Mouse (Mus musculus): Measurements from ENCODE around the gene Litaf.

DNA sequence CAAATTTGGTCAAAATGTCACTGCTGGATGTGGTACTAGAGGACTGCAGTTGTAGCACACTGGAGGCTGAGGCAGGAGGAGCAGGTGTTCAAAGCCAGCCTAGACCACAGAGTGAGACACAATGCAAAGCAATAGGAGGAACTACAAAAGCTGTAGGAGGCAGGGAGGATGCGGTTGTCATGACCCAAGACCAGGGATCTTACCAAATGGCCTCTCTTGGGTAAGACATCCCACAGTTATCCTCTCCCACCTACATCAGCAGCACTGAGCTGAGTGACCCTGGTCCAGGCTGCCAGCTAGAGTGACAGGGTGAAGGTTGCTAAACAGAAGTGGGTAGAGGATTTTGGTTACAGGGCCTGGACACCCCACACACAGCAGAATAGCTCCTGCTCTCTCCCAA, 138.9 kb downstream of the Litaf start:
- no peak for TF ChIP-seq CTCF (IDR thresholded peaks at IDR 0.05; ENCODE audit: control insufficient read depth, insufficient read depth, insufficient replicate concordance, low read depth, low read length)
- no peak for TF ChIP-seq POLR2A (IDR thresholded peaks at IDR 0.05; ENCODE audit: control insufficient read depth, low read depth, low read length)

Data from testis, adult 2 months (tissue).